Mouse (Mus musculus): ENCODE data around the gene Bend6.
"Not testable (repeated sequence)": the region's sequence is repeated elsewhere in the genome, so short reads cannot be mapped to it uniquely, and the experiment has no call there.

The Bend6 gene

GRCm38 (mm10) chr1:33906927-33907326 lies 689 bp downstream of the Bend6 start:
- DNase-seq (ENCODE audit: low spot score) = no peak

- DNase-seq (ENCODE audit: low spot score) = no peak
Measured at GRCm38 (mm10) chr1:33906216-33906615, 1.4 kb downstream of the Bend6 start.

GRCm38 (mm10) chr1:33903587-33903986 lies 4.0 kb downstream of the Bend6 start:
- no peak for DNase-seq (ENCODE audit: low spot score)

GRCm38 (mm10) chr1:33900175-33900574 lies 7.4 kb downstream of the Bend6 start:
- DNase-seq (ENCODE audit: low spot score) = no peak

GRCm38 (mm10) chr1:33898373-33898772 lies 9.2 kb downstream of the Bend6 start:
- no peak for DNase-seq (ENCODE audit: low spot score)

GRCm38 (mm10) chr1:33897426-33897825 lies 10.2 kb downstream of the Bend6 start:
- no peak for DNase-seq (ENCODE audit: low spot score)

GRCm38 (mm10) chr1:33896666-33897065 lies 10.9 kb downstream of the Bend6 start:
- no peak for DNase-seq (ENCODE audit: low spot score)

- no peak for DNase-seq (ENCODE audit: low spot score)
Measured at GRCm38 (mm10) chr1:33896116-33896515, 11.5 kb downstream of the Bend6 start.

GRCm38 (mm10) chr1:33892784-33893183 lies 14.8 kb downstream of the Bend6 start:
- peak; percentile 37 for DNase-seq (ENCODE audit: low spot score)

- DNase-seq (ENCODE audit: low spot score) = no peak
Measured at GRCm38 (mm10) chr1:33883102-33883839, 24.3 kb downstream of the Bend6 start.

- DNase-seq (ENCODE audit: low spot score) = no peak
Measured at GRCm38 (mm10) chr1:33878170-33878569, 29.4 kb downstream of the Bend6 start.

- DNase-seq (ENCODE audit: low spot score) = no peak
Measured at GRCm38 (mm10) chr1:33876416-33876815, 31.2 kb downstream of the Bend6 start.

GRCm38 (mm10) chr1:33875691-33876090 lies 31.9 kb downstream of the Bend6 start:
- DNase-seq (ENCODE audit: low spot score) = peak; percentile 15

- DNase-seq (ENCODE audit: low spot score) = no peak
Measured at GRCm38 (mm10) chr1:33873561-33873960, 34.1 kb downstream of the Bend6 start.

GRCm38 (mm10) chr1:33869437-33869836 lies 38.2 kb downstream of the Bend6 start:
- no peak for DNase-seq (ENCODE audit: low spot score)

GRCm38 (mm10) chr1:33869031-33869430 lies 38.6 kb downstream of the Bend6 start:
- DNase-seq (ENCODE audit: low spot score) = no peak

GRCm38 (mm10) chr1:33846807-33847206 lies 60.8 kb downstream of the Bend6 start:
- DNase-seq (ENCODE audit: low spot score) = no peak

GRCm38 (mm10) chr1:33843823-33844222 lies 63.8 kb downstream of the Bend6 start:
- no peak for DNase-seq (ENCODE audit: low spot score)

- not testable (repeated sequence) for DNase-seq (ENCODE audit: low spot score)
Measured at GRCm38 (mm10) chr1:33838952-33839351, 68.7 kb downstream of the Bend6 start.

GRCm38 (mm10) chr1:33830586-33830985 lies 77.0 kb downstream of the Bend6 start:
- no peak for DNase-seq (ENCODE audit: low spot score)

GRCm38 (mm10) chr1:33817931-33818330 lies 89.7 kb downstream of the Bend6 start:
- no peak for DNase-seq (ENCODE audit: low spot score)

GRCm38 (mm10) chr1:33813868-33814794 lies 93.5 kb downstream of the Bend6 start, which contains the start of gene Zfp451:
Zfp451 (minus strand) TSS chr1:33814595.
- peak; percentile 86 for DNase-seq (ENCODE audit: low spot score)

GRCm38 (mm10) chr1:33813495-33813867 lies 94.1 kb downstream of the Bend6 start:
- no peak for DNase-seq (ENCODE audit: low spot score)
